Mouse (Mus musculus) lung, adult 2 months (tissue): ENCODE data around the gene Plxnc1.

Experiments
- CTCF ChIP-seq: fragments of 200-500 bp; IDR thresholded peaks from 2 replicates; pipeline ENCODE4 v1.5.1; 2011; ENCODE audit warnings: mild to moderate bottlenecking, low read length, control low read depth; ENCODE audit not compliant: insufficient read depth
- POLR2A ChIP-seq: fragments of 200-500 bp; IDR thresholded peaks from 2 replicates; pipeline ENCODE4 v1.6.1; 2011; ENCODE audit warnings: low read depth, mild to moderate bottlenecking, control low read depth, low read length, borderline replicate concordance; ENCODE audit errors: extremely low read depth

- TF ChIP-seq CTCF (no peak), POLR2A (no peak)
Observed at GRCm38 (mm10) chr10:94924450-94924849, 20.2 kb downstream of the Plxnc1 start.
